Mouse (Mus musculus) gastrocnemius, adult 18-20 months (tissue): ENCODE data around the gene Olfr611. TPM values are rescaled to one million over a fixed set of nuclear protein-coding genes. Genes with fewer than 3 reads are reported as not detected.
"Not testable (repeated sequence)": the region's sequence is repeated elsewhere in the genome, so short reads cannot be mapped to it uniquely, and the experiment has no call there.

ENCODE experiments used
- DNase-seq: peaks from one replicate; pipeline ENCODE4 v3.0.0; 2021; ENCODE audit warnings: low spot score
- long read RNA-seq, 2 experiments: library from polyadenylated mRNA; stranded (forward); transcript quantifications; one replicate each; pipeline ENCODE4 v2.0.0; 2021
- total RNA-seq, 2 experiments: library from RNA; stranded (reverse); gene quantifications; 2 replicates each; pipeline ENCODE4 v1.2.3; 2021

Olfr611 gene
- not detected for total RNA-seq
- long read RNA-seq, experiment 1 = 0 reads
- long read RNA-seq, experiment 2 = 0 reads

DNA sequence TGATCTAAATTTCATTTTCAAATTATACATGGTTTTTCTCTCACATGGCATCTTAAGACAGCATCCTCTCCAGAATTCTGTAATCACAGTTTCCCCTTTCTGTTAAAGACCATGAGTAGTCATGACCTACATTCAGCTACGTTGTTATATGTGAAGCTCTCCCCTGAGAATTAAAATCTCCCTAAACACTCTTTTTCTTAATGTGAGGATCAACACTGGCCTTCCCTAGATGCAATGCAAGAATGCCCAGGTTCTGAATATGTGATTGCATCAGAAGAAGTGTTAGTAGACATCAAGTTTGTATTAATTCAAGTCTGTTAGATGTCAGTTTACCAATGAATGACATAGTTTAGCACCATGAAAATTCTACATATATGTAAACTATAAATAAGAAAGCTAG is at the start of gene Olfr611:
Gene Olfr611, minus strand, starts transcription at position 101 of the 400 bp plus-strand sequence.
- DNase-seq = not testable (repeated sequence)

DNA sequence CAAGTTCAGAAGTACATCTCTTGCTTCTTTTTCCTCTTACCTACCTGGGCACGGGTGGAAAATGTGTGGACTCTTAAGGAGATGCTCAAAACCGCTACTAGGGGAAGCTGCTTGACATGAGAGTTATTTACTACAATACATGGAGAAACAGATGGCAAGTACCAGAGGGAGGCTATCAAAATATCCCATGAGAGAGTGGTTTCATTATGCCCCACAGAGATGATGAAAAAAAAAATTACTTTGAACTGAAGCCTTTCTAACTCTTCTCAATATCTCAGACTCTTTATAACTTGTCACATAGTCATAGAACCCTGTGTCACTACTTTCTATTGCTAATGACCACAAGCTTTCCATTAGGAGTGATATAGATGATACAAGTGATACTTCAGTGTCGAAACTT is 48.4 kb upstream of the Olfr611 start, which contains the start of gene Olfr616:
Gene Olfr616, minus strand, starts transcription at position 101 of the 400 bp plus-strand sequence.
- no peak for DNase-seq

DNA sequence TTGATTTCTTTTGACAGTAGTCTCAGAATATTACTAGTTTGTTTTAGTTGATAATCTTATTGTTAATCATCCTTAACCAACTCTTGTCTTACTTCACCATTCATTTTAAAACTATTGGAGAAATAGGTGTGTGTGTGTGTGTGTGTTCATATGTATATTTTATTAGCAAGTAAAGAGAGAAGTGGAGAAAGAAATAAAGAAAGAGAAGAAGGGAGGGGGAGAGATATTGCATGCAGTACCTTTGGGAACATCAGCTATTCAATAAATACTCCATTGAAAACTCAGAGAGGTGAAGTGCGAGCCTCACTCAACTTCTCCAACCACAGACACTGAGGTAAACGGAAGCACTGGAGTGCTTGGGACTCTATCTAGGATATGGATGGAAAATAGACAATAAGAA is 35.1 kb upstream of the Olfr611 start, which contains the start of gene Olfr615:
Gene Olfr615, plus strand, starts transcription at position 301 of the 400 bp plus-strand sequence.
- DNase-seq = no peak

DNA sequence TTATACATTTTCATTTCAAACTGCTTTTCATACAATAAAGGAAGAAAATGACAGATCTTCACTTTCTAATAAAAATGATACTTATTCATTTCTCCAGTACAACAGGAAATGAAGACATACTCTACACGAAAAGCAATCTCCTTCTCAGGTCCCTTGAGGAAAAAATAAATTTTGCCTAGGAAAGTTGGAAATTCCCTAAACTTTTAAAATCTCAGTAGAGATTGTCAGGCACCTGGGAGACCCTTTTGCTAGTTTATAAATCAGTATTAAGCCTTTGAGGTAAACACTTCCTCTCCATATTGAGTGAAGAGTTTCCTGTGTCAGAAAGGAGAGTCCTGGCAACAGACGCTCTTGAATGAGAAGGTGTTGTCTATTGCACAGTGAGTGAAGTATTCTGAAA is 27.1 kb upstream of the Olfr611 start, which contains the start of gene Olfr613:
Gene Olfr613, plus strand, starts transcription at position 301 of the 400 bp plus-strand sequence.
- no peak for DNase-seq

DNA sequence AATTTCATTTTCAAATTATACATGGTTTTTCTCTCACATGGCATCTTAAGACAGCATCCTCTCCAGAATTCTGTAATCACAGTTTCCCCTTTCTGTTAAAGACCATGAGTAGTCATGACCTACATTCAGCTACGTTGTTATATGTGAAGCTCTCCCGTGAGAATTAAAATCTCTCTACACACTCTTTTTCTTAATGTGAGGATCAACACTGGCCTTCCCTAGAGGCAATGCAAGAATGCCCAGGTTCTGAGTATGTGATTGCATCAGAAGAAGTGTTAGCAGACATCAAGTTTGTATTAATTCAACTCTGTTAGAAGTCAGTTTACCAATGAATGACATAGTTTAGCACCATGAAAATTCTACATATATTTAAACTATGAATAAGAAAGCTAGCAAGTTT is 22.0 kb upstream of the Olfr611 start, which contains the start of gene Olfr612:
Gene Olfr612, minus strand, starts transcription at position 101 of the 400 bp plus-strand sequence.
- DNase-seq = not testable (repeated sequence)

DNA sequence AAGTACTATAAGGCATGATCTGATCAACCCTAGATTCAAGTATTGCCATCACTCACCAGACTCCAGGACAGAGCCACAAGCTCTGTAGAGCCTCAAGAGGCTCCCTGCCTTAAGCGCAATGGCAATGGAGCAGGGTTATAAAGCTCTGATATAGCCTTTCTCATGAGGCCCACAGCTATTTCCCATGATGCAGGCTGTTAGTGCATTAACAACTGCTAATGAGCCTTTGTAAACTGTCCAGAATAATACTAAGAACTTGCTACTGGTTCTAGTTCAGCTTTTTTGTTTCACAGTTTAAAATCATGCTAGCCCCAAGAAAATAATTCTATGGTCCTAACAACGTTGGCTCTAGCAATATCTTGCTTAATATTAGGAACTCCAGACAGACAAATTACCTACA is 8.6 kb downstream of the Olfr611 start, which contains the start of gene Olfr610:
Gene Olfr610, minus strand, starts transcription at position 101 of the 400 bp plus-strand sequence.
- no peak for DNase-seq

DNA sequence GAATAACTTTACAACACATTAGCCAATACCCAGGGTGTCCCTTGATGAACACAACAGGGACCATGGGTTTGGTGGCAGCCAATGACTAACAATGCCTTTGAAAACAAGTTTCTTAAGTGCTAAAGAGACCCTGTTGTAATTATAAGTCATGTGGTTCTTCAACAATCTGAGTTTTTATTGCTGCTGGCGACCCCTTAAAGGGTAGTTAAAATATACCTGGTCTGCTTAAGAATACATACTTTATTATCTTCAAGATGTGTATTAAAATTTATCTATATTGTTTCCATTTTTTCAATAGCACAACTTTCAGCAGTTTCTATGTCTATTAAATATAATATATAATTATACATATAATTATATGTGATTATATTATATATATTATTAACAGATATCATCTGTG is 22.7 kb downstream of the Olfr611 start, which contains the start of gene Olfr609:
Gene Olfr609, minus strand, starts transcription at position 101 of the 400 bp plus-strand sequence.
- DNase-seq = no peak

DNA sequence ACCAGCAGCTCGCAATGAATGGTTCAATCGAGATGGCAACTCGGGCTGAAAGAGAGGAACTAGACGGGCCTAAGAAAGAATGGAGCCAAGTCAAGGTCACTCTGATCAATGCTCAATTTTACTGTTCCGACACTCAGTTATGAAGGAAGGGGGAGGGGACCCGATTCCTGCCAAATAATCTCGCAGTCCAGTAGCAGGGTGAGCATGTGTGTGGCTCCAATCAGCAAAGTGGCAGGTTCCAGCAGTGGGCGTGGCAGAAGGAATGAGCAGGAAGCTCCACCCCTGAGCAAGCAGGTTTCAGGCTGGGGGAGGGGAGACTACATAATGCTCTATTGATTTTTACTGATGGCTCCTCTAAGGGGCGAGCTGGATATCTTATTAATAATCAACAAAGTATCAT is 43.5 kb downstream of the Olfr611 start:
- DNase-seq = not testable (repeated sequence)

DNA sequence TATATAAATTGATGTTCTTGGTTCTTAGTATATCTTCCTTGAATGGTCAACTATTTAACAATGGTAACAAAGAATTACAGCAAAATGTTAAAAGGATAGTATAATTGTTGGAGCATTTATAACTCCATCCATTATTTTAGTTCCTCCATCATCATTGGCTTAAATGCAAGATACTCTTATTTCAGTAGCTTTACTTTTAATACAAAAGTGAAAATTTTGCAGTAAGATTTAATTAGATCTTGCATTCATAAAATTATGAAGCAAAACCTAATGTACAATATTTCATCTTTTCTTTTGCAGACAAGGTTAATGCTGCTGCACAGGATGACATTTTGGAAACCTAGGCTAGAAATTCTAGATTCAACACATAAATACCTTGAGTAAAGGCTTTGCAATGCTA is 51.1 kb downstream of the Olfr611 start, which contains the start of gene Olfr608:
Gene Olfr608, plus strand, starts transcription at position 301 of the 400 bp plus-strand sequence.
- DNase-seq = no peak

Other genes starting within 250 kb of the Olfr611 start
- gene Olfr596, start 215.2 kb downstream of the Olfr611 start, total RNA-seq = not detected
- gene Olfr597, start 204.5 kb downstream of the Olfr611 start, total RNA-seq = not detected
- not detected for gene Olfr598, start 197.3 kb downstream of the Olfr611 start, total RNA-seq
- gene Olfr599, start 184.9 kb downstream of the Olfr611 start, total RNA-seq = not detected
- not detected for gene Olfr600, start 171.2 kb downstream of the Olfr611 start, total RNA-seq
- not detected for gene Olfr601, start 158.2 kb downstream of the Olfr611 start, total RNA-seq
- gene Olfr603, start 134.7 kb downstream of the Olfr611 start, total RNA-seq = not detected
- gene Usp17lc, start 105.8 kb downstream of the Olfr611 start, total RNA-seq = not detected
- not detected for gene Olfr605, start 75.4 kb downstream of the Olfr611 start, total RNA-seq
- not detected for gene Olfr606, start 71.8 kb downstream of the Olfr611 start, total RNA-seq
- gene Olfr607, start 56.7 kb downstream of the Olfr611 start, total RNA-seq = not detected
- not detected for gene Olfr608, start 51.0 kb downstream of the Olfr611 start, total RNA-seq
- gene Olfr609, start 22.8 kb downstream of the Olfr611 start, total RNA-seq = not detected
- gene Olfr610, start 8.7 kb downstream of the Olfr611 start, total RNA-seq = not detected
- gene Olfr612, start 21.9 kb upstream of the Olfr611 start, total RNA-seq = not detected
- not detected for gene Olfr613, start 27.2 kb upstream of the Olfr611 start, total RNA-seq
- not detected for gene Olfr615, start 35.2 kb upstream of the Olfr611 start, total RNA-seq
- not detected for gene Olfr616, start 48.3 kb upstream of the Olfr611 start, total RNA-seq
- gene Olfr617, start 52.2 kb upstream of the Olfr611 start, total RNA-seq = not detected
- not detected for gene Olfr618, start 69.3 kb upstream of the Olfr611 start, total RNA-seq
- not detected for gene Olfr619, start 79.7 kb upstream of the Olfr611 start, total RNA-seq
- gene Olfr620, start 91.7 kb upstream of the Olfr611 start, total RNA-seq = not detected
- gene Olfr622, start 121.9 kb upstream of the Olfr611 start, total RNA-seq = not detected
- gene Olfr623, start 142.9 kb upstream of the Olfr611 start, total RNA-seq = not detected
- gene Olfr624, start 150.3 kb upstream of the Olfr611 start, total RNA-seq = not detected
- gene Olfr625-ps1, start 161.9 kb upstream of the Olfr611 start, total RNA-seq = not detected
- not detected for gene Olfr243, start 193.8 kb upstream of the Olfr611 start, total RNA-seq
- not detected for gene Olfr628, start 209.5 kb upstream of the Olfr611 start, total RNA-seq
- gene Olfr629, start 224.1 kb upstream of the Olfr611 start, total RNA-seq = not detected
- not detected for gene Olfr630, start 236.5 kb upstream of the Olfr611 start, total RNA-seq